Mouse (Mus musculus) colon, adult 2 months (tissue): ENCODE results near the gene Myocd. TPM values are rescaled to one million over a fixed set of nuclear protein-coding genes. Genes with fewer than 3 reads are reported as not detected.

Experiments
- polyA plus RNA-seq: library from polyadenylated mRNA; depleted of rRNA; stranded (reverse); fragments of >200 nt; gene quantifications from 2 replicates; pipeline ENCODE4 v1.2.3, GENCODE M21; 2012; rRNA removed

Myocd gene
- polyA plus RNA-seq, result 7.9 and 9.0 TPM in 2 replicates

DNA sequence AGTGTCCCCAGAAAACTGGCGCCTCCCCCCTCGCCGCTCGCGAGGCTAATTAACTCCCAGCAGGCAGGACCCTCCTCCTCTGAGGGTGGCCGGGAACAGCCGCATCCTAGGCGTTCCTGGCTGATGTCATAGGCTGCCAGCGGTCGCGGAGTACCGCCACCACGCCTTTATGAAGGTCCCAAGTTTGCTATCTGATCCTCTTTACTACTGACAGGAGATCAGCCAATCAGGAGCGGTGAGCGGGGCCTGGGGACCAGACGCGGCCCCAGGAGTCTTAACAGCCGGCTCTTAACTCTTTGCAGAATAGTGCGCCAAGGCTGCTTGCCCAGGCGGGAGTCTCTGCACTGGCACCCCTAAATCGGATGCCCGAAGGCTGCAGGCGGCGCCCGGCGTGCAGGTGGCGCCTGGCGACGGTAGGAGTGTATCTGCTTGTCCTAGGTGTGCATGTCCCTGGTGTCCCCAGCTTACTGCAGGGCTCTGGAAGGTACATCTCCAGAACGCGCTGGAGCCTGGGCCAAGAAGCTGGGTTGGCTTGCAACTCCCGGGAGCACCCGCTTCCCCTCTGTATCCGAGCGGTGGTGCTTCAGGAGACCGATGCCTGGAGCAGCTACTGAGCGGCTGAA lies at the start of gene Myocd:
TSS of gene Myocd (minus strand) at position 139 of the 623 bp plus-strand sequence.

GRCm38 (mm10) chr11:65162767-65163120 lies 107.0 kb downstream of the Myocd start, which contains the start of gene Arhgap44:
Gene Arhgap44, minus strand, starts transcription at chr11:65162961.

GRCm38 (mm10) chr11:65159791-65160190 lies 110.0 kb downstream of the Myocd start, which contains the start of gene 1700086D15Rik:
Gene 1700086D15Rik, minus strand, starts transcription at chr11:65159891.

Other genes with a start within 250 kb of the Myocd start
- not detected in 2 replicates for gene 1700086D15Rik, start 110.1 kb downstream of the Myocd start, polyA plus RNA-seq
- gene Arhgap44, start 107.0 kb downstream of the Myocd start, polyA plus RNA-seq, result 2.6 TPM in 2 replicates